Mouse (Mus musculus): Measurements from ENCODE around the gene Rapgef3. TPM values are rescaled to one million over a fixed set of nuclear protein-coding genes. Genes with fewer than 3 reads are reported as not detected.

Gene Rapgef3
- polyA plus RNA-seq, 1 experiment = 40.2 TPM

GRCm38 (mm10) chr15:97752491-97752890 lies 15.3 kb downstream of the Rapgef3 start:
- TF ChIP-seq CTCF (IDR thresholded peaks at IDR 0.05; ENCODE audit: extremely low read depth, insufficient read depth, low read length) (no peak), POLR2A (IDR thresholded peaks at IDR 0.05; ENCODE audit: extremely low read depth, insufficient read depth, low read length) (no peak)
- Histone ChIP-seq H3K4me1 (ENCODE audit: control insufficient read depth, insufficient read depth, low read length) (no peaks in the 10 kb centered on the region), H3K4me3 (ENCODE audit: insufficient read depth, low read length) (no peak overlapping the region), H3K27ac (ENCODE audit: insufficient read depth, low read length) (no peak overlapping the region)

DNA sequence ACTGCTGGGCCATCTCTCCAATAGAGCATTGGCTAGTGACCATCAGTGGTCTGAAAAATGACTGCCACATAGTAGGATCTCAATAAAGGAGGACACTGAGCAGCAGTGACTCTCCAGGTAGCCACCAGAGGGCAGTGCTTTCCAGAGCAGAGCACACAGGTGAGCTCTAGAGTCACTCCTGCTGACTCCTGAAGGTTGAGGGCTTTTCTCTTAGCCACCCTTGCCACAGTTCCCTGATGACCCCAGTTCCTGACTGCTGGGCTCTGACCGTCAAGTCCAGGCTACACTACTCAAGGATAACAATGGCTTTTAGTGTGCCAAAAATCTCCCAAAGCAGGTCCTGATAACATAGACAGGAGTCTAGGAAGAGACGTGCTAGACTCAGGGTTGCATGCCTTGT lies 16.1 kb downstream of the Rapgef3 start:
- Histone ChIP-seq H3K27ac (ENCODE audit: insufficient read depth, low read length) (no peak overlapping the region), H3K4me3 (ENCODE audit: insufficient read depth, low read length) (no peak overlapping the region), H3K4me1 (ENCODE audit: control insufficient read depth, insufficient read depth, low read length) (no peaks in the 10 kb centered on the region)
- TF ChIP-seq CTCF (IDR thresholded peaks at IDR 0.05; ENCODE audit: extremely low read depth, insufficient read depth, low read length) = no peak

- TF ChIP-seq POLR2A (IDR thresholded peaks at IDR 0.05; ENCODE audit: extremely low read depth, insufficient read depth, low read length) (no peak), CTCF (IDR thresholded peaks at IDR 0.05; ENCODE audit: extremely low read depth, insufficient read depth, low read length) (no peak)
- H3K4me1 ChIP-seq (ENCODE audit: control insufficient read depth, insufficient read depth, low read length) = no peaks in the 10 kb centered on the region
- 0 out of 2 replicates have a peak overlapping the region, but pooled peaks have one; percentile 12 for H3K27ac ChIP-seq (ENCODE audit: insufficient read depth, low read length)
- no peak overlapping the region for H3K4me3 ChIP-seq (ENCODE audit: insufficient read depth, low read length)
These were observed 17.1 kb downstream of the Rapgef3 start for GRCm38 (mm10) chr15:97750697-97751096.

DNA sequence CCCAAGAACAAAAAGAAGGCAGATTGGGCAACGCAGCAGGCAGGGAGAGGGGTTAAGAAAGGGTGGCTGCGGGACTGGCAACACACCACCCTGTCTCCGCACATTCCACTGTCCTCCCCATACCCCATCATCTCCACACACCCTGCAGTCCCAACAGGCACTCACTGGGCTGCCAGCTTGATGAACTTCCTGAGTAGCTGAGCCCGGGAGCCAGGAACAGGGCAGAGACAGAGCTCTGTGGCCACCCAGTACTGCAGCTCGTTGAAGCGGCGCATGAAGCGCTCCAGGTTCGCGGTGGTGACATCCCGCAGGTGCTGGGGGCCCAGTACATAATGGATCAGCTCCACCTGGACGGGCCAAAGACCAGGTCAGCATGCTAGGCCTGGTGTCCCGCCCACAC lies 17.9 kb downstream of the Rapgef3 start:
- Histone ChIP-seq H3K27ac (ENCODE audit: insufficient read depth, low read length) (peak overlapping the region; percentile 12), H3K4me1 (ENCODE audit: control insufficient read depth, insufficient read depth, low read length) (no peaks in the 10 kb centered on the region)
- TF ChIP-seq POLR2A (IDR thresholded peaks at IDR 0.05; ENCODE audit: extremely low read depth, insufficient read depth, low read length) = no peak

GRCm38 (mm10) chr15:97749397-97749796 lies 18.4 kb downstream of the Rapgef3 start:
- TF ChIP-seq POLR2A (IDR thresholded peaks at IDR 0.05; ENCODE audit: extremely low read depth, insufficient read depth, low read length) (no peak), CTCF (IDR thresholded peaks at IDR 0.05; ENCODE audit: extremely low read depth, insufficient read depth, low read length) (no peak)
- Histone ChIP-seq H3K27ac (ENCODE audit: insufficient read depth, low read length) (no peak overlapping the region), H3K4me1 (ENCODE audit: control insufficient read depth, insufficient read depth, low read length) (no peaks in the 10 kb centered on the region), H3K4me3 (ENCODE audit: insufficient read depth, low read length) (no peak overlapping the region)

More for the DNA sequence above, 17.9 kb downstream of the Rapgef3 start:
- no peak overlapping the region for H3K4me3 ChIP-seq (ENCODE audit: insufficient read depth, low read length)

DNA sequence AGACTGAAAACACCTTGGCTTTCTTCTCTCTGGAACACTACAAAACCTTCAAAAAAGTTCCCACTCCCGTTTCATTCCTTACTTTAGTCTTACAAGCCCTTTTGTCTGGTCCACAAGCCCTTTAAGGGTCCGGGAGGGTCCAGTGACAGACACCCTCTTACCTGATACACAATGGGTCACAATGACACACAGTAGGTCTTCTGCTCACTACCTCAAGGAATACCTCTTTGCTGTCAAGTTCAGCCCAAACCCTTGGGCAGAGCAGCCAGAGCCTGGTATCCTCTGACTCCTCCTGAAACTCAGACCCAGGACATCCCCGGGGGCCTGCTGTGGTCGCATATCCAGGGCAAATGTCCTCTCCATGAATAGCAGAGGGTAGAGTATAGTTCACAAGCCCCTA lies 18.8 kb downstream of the Rapgef3 start:
- Histone ChIP-seq H3K4me3 (ENCODE audit: insufficient read depth, low read length) (no peak overlapping the region), H3K27ac (ENCODE audit: insufficient read depth, low read length) (no peak overlapping the region), H3K4me1 (ENCODE audit: control insufficient read depth, insufficient read depth, low read length) (no peaks in the 10 kb centered on the region)
- TF ChIP-seq CTCF (IDR thresholded peaks at IDR 0.05; ENCODE audit: extremely low read depth, insufficient read depth, low read length) (no peak), POLR2A (IDR thresholded peaks at IDR 0.05; ENCODE audit: extremely low read depth, insufficient read depth, low read length) (no peak)

DNA sequence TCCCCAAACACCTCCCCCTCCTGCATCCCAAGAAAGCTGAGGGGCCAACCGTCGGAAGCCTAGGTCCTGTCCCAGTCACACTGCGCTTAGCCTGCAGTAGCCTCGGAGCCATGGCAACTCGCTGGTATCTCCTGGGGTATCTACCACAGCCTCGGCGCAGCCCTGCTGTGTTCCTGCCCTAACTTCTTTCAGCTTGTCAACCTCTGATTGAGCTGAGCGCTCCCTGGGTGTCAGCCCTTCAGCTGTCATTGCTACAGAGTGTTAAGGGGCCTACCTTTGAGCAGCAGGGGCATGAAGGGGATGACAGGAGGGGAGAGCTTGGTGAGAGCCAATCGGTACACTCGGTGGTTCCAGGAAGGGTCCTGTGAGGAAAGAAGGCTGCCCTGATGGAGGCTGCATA lies 19.5 kb downstream of the Rapgef3 start:
- TF ChIP-seq POLR2A (IDR thresholded peaks at IDR 0.05; ENCODE audit: extremely low read depth, insufficient read depth, low read length) (no peak), CTCF (IDR thresholded peaks at IDR 0.05; ENCODE audit: extremely low read depth, insufficient read depth, low read length) (no peak)
- Histone ChIP-seq H3K27ac (ENCODE audit: insufficient read depth, low read length) (no peak overlapping the region), H3K4me3 (ENCODE audit: insufficient read depth, low read length) (no peak overlapping the region), H3K4me1 (ENCODE audit: control insufficient read depth, insufficient read depth, low read length) (no peaks in the 10 kb centered on the region)

DNA sequence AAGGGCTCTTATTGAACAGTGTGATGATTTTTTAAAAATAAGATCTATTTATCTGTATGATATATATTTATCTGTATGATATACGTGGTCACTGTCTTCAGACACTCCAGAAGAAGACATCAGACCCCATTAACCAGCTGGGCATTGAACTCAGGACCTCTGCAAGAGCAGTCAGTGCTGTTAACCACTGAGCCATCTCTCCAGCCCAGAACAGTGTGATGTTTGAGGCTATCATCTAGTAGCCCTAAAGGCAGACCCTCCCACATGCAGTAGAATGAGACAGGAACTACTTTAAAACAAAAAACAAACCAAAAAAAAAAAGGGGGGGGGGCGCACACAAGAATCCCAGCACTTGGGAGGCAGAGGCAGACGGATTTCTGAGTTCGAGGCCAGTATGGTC lies 20.3 kb downstream of the Rapgef3 start:
- no peak for TF ChIP-seq CTCF (IDR thresholded peaks at IDR 0.05; ENCODE audit: extremely low read depth, insufficient read depth, low read length)
- H3K4me1 ChIP-seq (ENCODE audit: control insufficient read depth, insufficient read depth, low read length) = no peaks in the 10 kb centered on the region
- H3K27ac ChIP-seq (ENCODE audit: insufficient read depth, low read length) = no peak overlapping the region
- H3K4me3 ChIP-seq (ENCODE audit: insufficient read depth, low read length) = no peak overlapping the region

- Histone ChIP-seq H3K4me1 (ENCODE audit: control insufficient read depth, insufficient read depth, low read length) (no peaks in the 10 kb centered on the region), H3K27ac (ENCODE audit: insufficient read depth, low read length) (no peak overlapping the region), H3K4me3 (ENCODE audit: insufficient read depth, low read length) (no peak overlapping the region)
- TF ChIP-seq POLR2A (IDR thresholded peaks at IDR 0.05; ENCODE audit: extremely low read depth, insufficient read depth, low read length) (no peak), CTCF (IDR thresholded peaks at IDR 0.05; ENCODE audit: extremely low read depth, insufficient read depth, low read length) (no peak)
These were observed 21.0 kb downstream of the Rapgef3 start for GRCm38 (mm10) chr15:97746748-97747147.

GRCm38 (mm10) chr15:97746278-97746677 lies 21.5 kb downstream of the Rapgef3 start:
- TF ChIP-seq CTCF (IDR thresholded peaks at IDR 0.05; ENCODE audit: extremely low read depth, insufficient read depth, low read length) (no peak), POLR2A (IDR thresholded peaks at IDR 0.05; ENCODE audit: extremely low read depth, insufficient read depth, low read length) (no peak)
- H3K4me1 ChIP-seq (ENCODE audit: control insufficient read depth, insufficient read depth, low read length) = no peaks in the 10 kb centered on the region
- H3K27ac ChIP-seq (ENCODE audit: insufficient read depth, low read length) = no peak overlapping the region
- no peak overlapping the region for H3K4me3 ChIP-seq (ENCODE audit: insufficient read depth, low read length)

DNA sequence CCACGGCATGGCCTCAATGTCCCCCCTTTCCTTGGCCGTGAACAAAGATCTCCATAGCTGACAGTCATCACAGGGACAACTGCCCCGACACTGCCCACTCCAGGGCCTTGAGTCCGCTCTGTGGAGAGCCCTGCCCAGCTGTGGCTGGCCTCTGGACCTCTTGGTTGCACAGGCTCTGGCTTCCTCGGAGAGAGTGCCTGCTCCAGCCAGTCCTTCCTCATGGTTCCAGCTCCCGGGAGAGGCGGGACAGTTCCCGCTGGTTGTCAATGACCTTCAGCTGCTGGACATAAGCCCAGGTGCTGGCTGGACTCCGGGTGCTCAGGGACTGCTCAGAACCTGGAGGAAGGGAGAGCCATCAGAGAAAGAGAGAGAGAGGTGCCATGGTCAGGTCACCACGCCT lies 22.4 kb downstream of the Rapgef3 start:
- Histone ChIP-seq H3K27ac (ENCODE audit: insufficient read depth, low read length) (peak overlapping the region; percentile 68), H3K4me3 (ENCODE audit: insufficient read depth, low read length) (no peak overlapping the region), H3K4me1 (ENCODE audit: control insufficient read depth, insufficient read depth, low read length) (no peaks in the 10 kb centered on the region)
- TF ChIP-seq CTCF (IDR thresholded peaks at IDR 0.05; ENCODE audit: extremely low read depth, insufficient read depth, low read length) (no peak), POLR2A (IDR thresholded peaks at IDR 0.05; ENCODE audit: extremely low read depth, insufficient read depth, low read length) (no peak)
